Mouse (Mus musculus): ENCODE measurements at regions not wholly inside any gene's neighbourhood (a gene's known extent, or its start where the extent isn't known, plus 50 kb on each side); places are given as distances from the start of the nearest gene placed in this dataset.

GRCm38 (mm10) chr7:133234326-133234725 lies 110.2 kb upstream of the Ctbp2 start:
- DNase-seq (ENCODE audit: extremely low read depth, low read depth, low spot score): no peak
- H3K4me3 ChIP-seq (ENCODE audit: insufficient read depth, low read depth, low read length): no peak overlapping the region
- no peaks in the 10 kb centered on the region for H3K79me2 ChIP-seq (ENCODE audit: control insufficient read depth, insufficient read depth, low read length)
- no peaks in the 10 kb centered on the region for H3K36me3 ChIP-seq (ENCODE audit: control insufficient read depth, insufficient read depth, low read length)
- H3K27me3 ChIP-seq (ENCODE audit: control insufficient read depth, insufficient read depth, low read length): no peaks in the 10 kb centered on the region
- H3K9ac ChIP-seq (ENCODE audit: low read depth, low read length): no peak overlapping the region
- TF ChIP-seq CTCF (IDR thresholded peaks at IDR 0.05; ENCODE audit: low read depth, low read length) (no peak), POLR2A (IDR thresholded peaks at IDR 0.05; ENCODE audit: extremely low read depth, insufficient read depth, low read length) (no peak)
- 80% methylated on average over 5 of the region's 5 CpGs for WGBS
- no peaks in the 10 kb centered on the region for H3K4me1 ChIP-seq (ENCODE audit: control insufficient read depth, insufficient read depth, low read length)
- H3K27ac ChIP-seq (replicated peaks; ENCODE audit: insufficient read depth, low read depth, low read length): no peak overlapping the region

GRCm38 (mm10) chr7:133232889-133233441 lies 108.8 kb upstream of the Ctbp2 start:
- H3K36me3 ChIP-seq (ENCODE audit: control insufficient read depth, insufficient read depth, low read length): no peaks in the 10 kb centered on the region
- no peak for TF ChIP-seq CTCF (IDR thresholded peaks at IDR 0.05; ENCODE audit: low read depth, low read length)
- TF ChIP-seq POLR2A (IDR thresholded peaks at IDR 0.05; ENCODE audit: extremely low read depth, insufficient read depth, low read length): no peak
- no peaks in the 10 kb centered on the region for H3K4me1 ChIP-seq (ENCODE audit: control insufficient read depth, insufficient read depth, low read length)
- H3K4me3 ChIP-seq (ENCODE audit: insufficient read depth, low read depth, low read length): no peak overlapping the region
- no peaks in the 10 kb centered on the region for H3K79me2 ChIP-seq (ENCODE audit: control insufficient read depth, insufficient read depth, low read length)
- WGBS: 89% methylated on average over 10 of the region's 10 CpGs
- no peak overlapping the region for H3K9ac ChIP-seq (ENCODE audit: low read depth, low read length)
- H3K27ac ChIP-seq (replicated peaks; ENCODE audit: insufficient read depth, low read depth, low read length): no peak overlapping the region
- no peaks in the 10 kb centered on the region for H3K27me3 ChIP-seq (ENCODE audit: control insufficient read depth, insufficient read depth, low read length)
- DNase-seq (ENCODE audit: extremely low read depth, low read depth, low spot score): no peak

GRCm38 (mm10) chr7:133230806-133231205 lies 106.7 kb upstream of the Ctbp2 start:
- H3K4me1 ChIP-seq (ENCODE audit: control insufficient read depth, insufficient read depth, low read length): no peaks in the 10 kb centered on the region
- H3K79me2 ChIP-seq (ENCODE audit: control insufficient read depth, insufficient read depth, low read length): no peaks in the 10 kb centered on the region
- H3K4me3 ChIP-seq (ENCODE audit: insufficient read depth, low read depth, low read length): no peak overlapping the region
- 59% methylated on average over 3 of the region's 3 CpGs for WGBS
- H3K27me3 ChIP-seq (ENCODE audit: control insufficient read depth, insufficient read depth, low read length): no peaks in the 10 kb centered on the region
- no peaks in the 10 kb centered on the region for H3K36me3 ChIP-seq (ENCODE audit: control insufficient read depth, insufficient read depth, low read length)
- H3K27ac ChIP-seq (replicated peaks; ENCODE audit: insufficient read depth, low read depth, low read length): no peak overlapping the region
- H3K9ac ChIP-seq (ENCODE audit: low read depth, low read length): no peak overlapping the region
- no peak for TF ChIP-seq CTCF (IDR thresholded peaks at IDR 0.05; ENCODE audit: low read depth, low read length)
- no peak for TF ChIP-seq POLR2A (IDR thresholded peaks at IDR 0.05; ENCODE audit: extremely low read depth, insufficient read depth, low read length)
- DNase-seq (ENCODE audit: extremely low read depth, low read depth, low spot score): no peak

- no peak overlapping the region for H3K4me3 ChIP-seq (ENCODE audit: insufficient read depth, low read depth, low read length)
- H3K36me3 ChIP-seq (ENCODE audit: control insufficient read depth, insufficient read depth, low read length): no peaks in the 10 kb centered on the region
- no peaks in the 10 kb centered on the region for H3K27me3 ChIP-seq (ENCODE audit: control insufficient read depth, insufficient read depth, low read length)
- no peaks in the 10 kb centered on the region for H3K4me1 ChIP-seq (ENCODE audit: control insufficient read depth, insufficient read depth, low read length)
- H3K9ac ChIP-seq (ENCODE audit: low read depth, low read length): no peak overlapping the region
- H3K27ac ChIP-seq (replicated peaks; ENCODE audit: insufficient read depth, low read depth, low read length): no peak overlapping the region
- no peak for TF ChIP-seq CTCF (IDR thresholded peaks at IDR 0.05; ENCODE audit: low read depth, low read length)
- TF ChIP-seq POLR2A (IDR thresholded peaks at IDR 0.05; ENCODE audit: extremely low read depth, insufficient read depth, low read length): no peak
- 89% methylated on average over 19 of the region's 19 CpGs for WGBS
- no peaks in the 10 kb centered on the region for H3K79me2 ChIP-seq (ENCODE audit: control insufficient read depth, insufficient read depth, low read length)
- DNase-seq (ENCODE audit: extremely low read depth, low read depth, low spot score): no peak
Measured at GRCm38 (mm10) chr7:133223948-133224652, 99.9 kb upstream of the Ctbp2 start.

- no peaks in the 10 kb centered on the region for H3K4me1 ChIP-seq (ENCODE audit: control insufficient read depth, insufficient read depth, low read length)
- no peak overlapping the region for H3K27ac ChIP-seq (replicated peaks; ENCODE audit: insufficient read depth, low read depth, low read length)
- TF ChIP-seq CTCF (IDR thresholded peaks at IDR 0.05; ENCODE audit: low read depth, low read length) (no peak), POLR2A (IDR thresholded peaks at IDR 0.05; ENCODE audit: extremely low read depth, insufficient read depth, low read length) (no peak)
- H3K79me2 ChIP-seq (ENCODE audit: control insufficient read depth, insufficient read depth, low read length): no peaks in the 10 kb centered on the region
- H3K27me3 ChIP-seq (ENCODE audit: control insufficient read depth, insufficient read depth, low read length): no peaks in the 10 kb centered on the region
- no peaks in the 10 kb centered on the region for H3K36me3 ChIP-seq (ENCODE audit: control insufficient read depth, insufficient read depth, low read length)
- no peak for DNase-seq (ENCODE audit: extremely low read depth, low read depth, low spot score)
- WGBS: 73% methylated on average over 4 of the region's 4 CpGs
- no peak overlapping the region for H3K9ac ChIP-seq (ENCODE audit: low read depth, low read length)
- no peak overlapping the region for H3K4me3 ChIP-seq (ENCODE audit: insufficient read depth, low read depth, low read length)
Measured at GRCm38 (mm10) chr7:133212328-133212727, 88.2 kb upstream of the Ctbp2 start.

- 15% methylated on average over 7 of the region's 7 CpGs for WGBS
Measured at GRCm38 (mm10) chr7:133205704-133206103, 81.5 kb upstream of the Ctbp2 start.

More at GRCm38 (mm10) chr7:133205704-133206103, 81.5 kb upstream of the Ctbp2 start:
- H3K27ac ChIP-seq (replicated peaks; ENCODE audit: insufficient read depth, low read depth, low read length): no peak overlapping the region
- no peak overlapping the region for H3K9ac ChIP-seq (ENCODE audit: low read depth, low read length)
- H3K4me1 ChIP-seq (ENCODE audit: control insufficient read depth, insufficient read depth, low read length): no peaks in the 10 kb centered on the region; the same call in 1 of the 2 replicates
- no peak for DNase-seq (ENCODE audit: extremely low read depth, low read depth, low spot score)
- H3K27me3 ChIP-seq (ENCODE audit: control insufficient read depth, insufficient read depth, low read length): no peaks in the 10 kb centered on the region
- TF ChIP-seq POLR2A (IDR thresholded peaks at IDR 0.05; ENCODE audit: extremely low read depth, insufficient read depth, low read length) (no peak), CTCF (IDR thresholded peaks at IDR 0.05; ENCODE audit: low read depth, low read length) (no peak)
- no peak overlapping the region for H3K4me3 ChIP-seq (ENCODE audit: insufficient read depth, low read depth, low read length)
- no peaks in the 10 kb centered on the region for H3K79me2 ChIP-seq (ENCODE audit: control insufficient read depth, insufficient read depth, low read length)
- no peaks in the 10 kb centered on the region for H3K36me3 ChIP-seq (ENCODE audit: control insufficient read depth, insufficient read depth, low read length)
